Mouse (Mus musculus) neutrophil, adult 65 days (primary cell): ENCODE results near the gene Sinhcaf. TPM values are rescaled to one million over a fixed set of nuclear protein-coding genes. Genes with fewer than 3 reads are reported as not detected.

Experiments
- total RNA-seq: library from RNA; stranded (reverse); gene quantifications from 2 replicates; pipeline ENCODE4 v1.2.4, GENCODE M21; 2023

The Sinhcaf gene
- 9.1 and 12.9 TPM in 2 replicates for total RNA-seq

DNA sequence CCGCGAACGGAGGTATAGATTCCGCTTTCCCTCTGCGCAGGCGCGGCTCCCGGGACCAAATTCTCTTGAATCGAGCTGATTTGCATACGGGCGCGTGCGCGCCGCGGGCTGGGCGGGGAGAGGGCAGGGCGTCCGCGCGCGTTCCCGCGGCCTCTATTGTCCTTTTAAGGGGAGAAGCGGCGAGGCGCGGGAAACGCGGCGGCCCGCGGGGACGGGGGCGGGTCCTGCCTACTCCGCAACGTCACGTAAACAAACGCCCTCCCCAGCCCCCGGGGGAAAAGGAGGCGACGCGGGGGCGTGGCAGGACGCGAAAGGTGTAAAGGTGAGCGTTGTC, at the start of gene Sinhcaf:
Gene Sinhcaf (minus strand): TSS at position 59 of the 334 bp plus-strand sequence.

DNA sequence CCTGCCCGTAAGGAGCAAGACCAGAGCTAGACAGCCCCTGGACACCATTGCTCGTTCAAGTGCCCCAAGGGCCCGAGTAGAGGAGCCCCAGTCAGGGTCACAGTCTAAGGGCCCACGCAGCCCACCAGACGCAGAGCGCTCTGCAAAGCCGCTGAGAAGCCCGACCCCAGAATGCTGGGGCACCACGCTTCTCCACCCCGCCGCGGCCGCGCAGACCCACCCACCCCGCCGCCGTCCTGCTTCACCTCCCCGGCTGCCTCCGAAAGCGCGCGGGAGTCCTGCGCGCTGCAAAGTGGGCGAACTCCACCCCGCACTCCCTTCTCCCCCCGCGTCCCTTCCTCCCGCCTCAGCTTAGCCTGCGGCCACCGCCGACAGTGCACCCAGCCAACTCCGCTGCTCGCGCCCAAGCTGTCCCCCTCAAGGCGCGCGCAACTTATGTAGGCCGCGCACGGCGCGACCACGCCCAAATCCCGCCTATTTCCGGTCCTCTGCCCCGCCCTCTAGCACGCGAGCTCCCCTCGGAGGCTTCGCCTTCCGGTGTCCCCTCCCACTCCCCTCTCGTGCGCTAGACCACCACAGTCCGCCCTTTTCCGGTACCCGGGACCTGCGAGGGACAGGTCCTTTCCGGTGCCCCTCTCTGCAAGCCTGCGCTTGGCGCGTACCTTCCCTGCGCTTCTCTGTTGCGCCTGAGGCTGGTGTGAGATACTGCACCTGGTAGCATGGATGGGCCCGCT, 50.3 kb downstream of the Sinhcaf start, which contains the start of gene Caprin2:
Gene Caprin2 (minus strand): TSS at position 465 of the 734 bp plus-strand sequence.

Other genes starting within 250 kb of the Sinhcaf start
- 13.2 and 17.3 TPM in 2 replicates for gene Ipo8, start 115.0 kb downstream of the Sinhcaf start, total RNA-seq
- 1.3 and 1.7 TPM in 2 replicates for gene Caprin2, start 50.2 kb downstream of the Sinhcaf start, total RNA-seq
- gene Dennd5b, start 155.2 kb upstream of the Sinhcaf start, total RNA-seq = 0.82 and 1.2 TPM in 2 replicates
- not detected in 2 replicates for gene Gm10203, start 183.7 kb upstream of the Sinhcaf start, total RNA-seq
- 2.9 and 3.2 TPM in 2 replicates for gene Etfbkmt, start 193.4 kb upstream of the Sinhcaf start, total RNA-seq
- 26.6 and 32.1 TPM in 2 replicates for gene Amn1, start 242.2 kb upstream of the Sinhcaf start, total RNA-seq